Mouse (Mus musculus): ENCODE measurements at regions not wholly inside any gene's neighbourhood (a gene's known extent, or its start where the extent isn't known, plus 50 kb on each side); places are given as distances from the start of the nearest gene placed in this dataset.

GRCm38 (mm10) chr16:9514538-9514937 lies 480.8 kb downstream of the Grin2a start:
- H3K36me3 ChIP-seq = no peaks in the 10 kb centered on the region
- H3K27me3 ChIP-seq = 0 out of 2 replicates have a peak, but pooled peaks cover 2% of the 10 kb centered on the region
- WGBS = 38% methylated on average over 4 of the region's 4 CpGs
- no peak overlapping the region for H3K9ac ChIP-seq (replicated peaks)
- no peaks in the 10 kb centered on the region for H3K9me3 ChIP-seq
- H3K4me2 ChIP-seq (replicated peaks) = no peak overlapping the region
- H3K4me3 ChIP-seq (replicated peaks) = no peak overlapping the region
- no peaks in the 10 kb centered on the region for H3K4me1 ChIP-seq (replicated peaks)
- no peak overlapping the region for H3K27ac ChIP-seq
- no peak for ATAC-seq
